Mouse (Mus musculus): Measurements from ENCODE around the gene Foxe1. TPM values are rescaled to one million over a fixed set of nuclear protein-coding genes. Genes with fewer than 3 reads are reported as not detected.
A peak's percentile ranks its signal among the peaks of the same experiment; 100 is the strongest.

Gene Foxe1
- polyA plus RNA-seq, 1 experiment from 2014 or later = not detected

DNA sequence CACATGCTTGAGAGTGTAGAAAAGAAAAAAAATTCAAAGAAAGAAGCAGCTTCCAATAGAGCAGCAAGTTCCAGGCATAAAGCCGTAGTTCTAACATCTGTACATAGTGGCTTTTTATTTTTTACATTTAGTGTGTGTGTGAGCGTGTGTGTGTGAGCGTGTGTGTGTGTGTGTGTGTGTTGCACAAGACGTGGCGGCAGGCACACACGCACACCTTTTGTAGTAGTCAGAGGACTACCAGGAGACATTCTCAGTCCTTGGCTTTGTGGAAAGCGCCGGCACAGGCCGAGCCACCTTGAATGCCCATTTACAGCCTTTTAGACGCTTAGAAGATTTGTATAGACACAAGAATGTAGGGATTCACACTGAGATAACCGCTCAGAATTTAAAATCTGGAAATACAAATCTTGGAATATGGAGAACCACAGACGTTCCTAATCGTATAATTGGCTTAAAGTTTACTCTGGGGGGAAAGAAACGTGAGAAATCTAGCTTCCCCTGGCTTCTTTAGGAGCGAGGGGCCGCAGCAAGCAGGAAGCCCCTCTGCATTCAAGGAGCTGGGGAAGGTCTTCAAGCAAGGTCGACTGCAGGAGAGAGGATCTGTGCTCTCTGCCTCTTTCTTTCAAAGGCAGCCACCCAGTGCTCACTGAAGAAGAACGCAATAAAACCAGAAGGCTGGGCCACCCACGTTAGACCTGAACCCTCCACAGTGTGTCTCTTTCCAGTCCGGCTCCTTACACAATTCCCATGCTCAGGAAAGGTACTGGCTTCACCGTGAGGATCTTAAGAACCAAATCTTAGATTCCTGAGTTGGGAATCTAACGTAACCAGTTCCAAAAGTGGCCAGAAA lies 1.4 kb upstream of the Foxe1 start:
- WGBS = 16% methylated on average over 22 of the region's 22 CpGs
- peak overlapping the region; percentile 16 for H3K4me3 ChIP-seq (ENCODE audit: low read depth, low read length)
- no peak for ATAC-seq (ENCODE audit: insufficient read depth)
- no peak for TF ChIP-seq CTCF (IDR thresholded peaks at IDR 0.05; ENCODE audit: low read depth)
- no peaks in the 10 kb centered on the region for H3K9me3 ChIP-seq (ENCODE audit: low read depth, low read length)
- no peaks in the 10 kb centered on the region for H3K36me3 ChIP-seq (ENCODE audit: insufficient read depth)
- no peak overlapping the region for H3K27ac ChIP-seq (ENCODE audit: low read depth)
- no peaks in the 10 kb centered on the region for H3K4me1 ChIP-seq (ENCODE audit: insufficient read depth)
- peaks cover 100% of the 10 kb centered on the region for H3K27me3 ChIP-seq (ENCODE audit: insufficient read depth, low read length)
- no peak overlapping the region for H3K9ac ChIP-seq
- H3K4me2 ChIP-seq = peak overlapping the region; percentile 37; the same call in 1 of the 2 replicates
- DNase-seq = no peak

DNA sequence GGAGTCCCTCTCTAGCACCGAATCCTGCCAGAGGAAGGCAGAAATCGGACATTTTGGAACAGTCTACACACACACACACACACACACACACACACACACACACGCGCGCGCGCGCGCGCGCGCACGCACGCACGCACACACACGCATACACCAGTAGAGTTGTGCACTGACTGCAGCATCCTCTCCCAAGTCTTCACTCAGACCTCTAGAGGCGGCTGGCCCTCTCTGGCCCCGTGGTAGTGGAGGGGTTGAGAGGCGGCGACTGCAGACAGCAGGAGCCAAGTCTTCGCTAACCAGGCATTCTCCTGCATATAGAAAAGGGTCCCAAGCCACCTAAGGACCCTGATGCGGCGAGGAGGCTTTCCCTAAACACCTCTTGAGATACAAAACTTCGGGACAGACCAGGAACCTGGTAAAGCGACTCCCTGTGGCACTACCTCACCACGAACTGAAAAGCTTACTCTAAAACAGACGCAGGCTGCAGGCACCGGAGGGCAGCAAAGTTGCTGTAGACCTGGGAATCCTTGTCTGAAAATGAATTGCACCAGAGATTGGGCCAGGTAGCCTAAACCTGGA lies 610 bp upstream of the Foxe1 start:
- Histone ChIP-seq H3K9ac (no peak overlapping the region), H3K27me3 (ENCODE audit: insufficient read depth, low read length) (peaks cover 100% of the 10 kb centered on the region), H3K27ac (ENCODE audit: low read depth) (no peak overlapping the region), H3K9me3 (ENCODE audit: low read depth, low read length) (no peaks in the 10 kb centered on the region), H3K36me3 (ENCODE audit: insufficient read depth) (no peaks in the 10 kb centered on the region), H3K4me2 (peak overlapping the region; percentile 37; the same call in 1 of the 2 replicates), H3K4me1 (ENCODE audit: insufficient read depth) (no peaks in the 10 kb centered on the region), H3K4me3 (ENCODE audit: low read depth, low read length) (peak overlapping the region; percentile 16)
- WGBS = under 1% methylated on average over 27 of the region's 28 CpGs
- 0 out of 2 replicates have a peak, but pooled peaks have one; percentile 10 for TF ChIP-seq CTCF (IDR thresholded peaks at IDR 0.05; ENCODE audit: low read depth)
- ATAC-seq (ENCODE audit: insufficient read depth) = no peak
- DNase-seq = peak; percentile 42

DNA sequence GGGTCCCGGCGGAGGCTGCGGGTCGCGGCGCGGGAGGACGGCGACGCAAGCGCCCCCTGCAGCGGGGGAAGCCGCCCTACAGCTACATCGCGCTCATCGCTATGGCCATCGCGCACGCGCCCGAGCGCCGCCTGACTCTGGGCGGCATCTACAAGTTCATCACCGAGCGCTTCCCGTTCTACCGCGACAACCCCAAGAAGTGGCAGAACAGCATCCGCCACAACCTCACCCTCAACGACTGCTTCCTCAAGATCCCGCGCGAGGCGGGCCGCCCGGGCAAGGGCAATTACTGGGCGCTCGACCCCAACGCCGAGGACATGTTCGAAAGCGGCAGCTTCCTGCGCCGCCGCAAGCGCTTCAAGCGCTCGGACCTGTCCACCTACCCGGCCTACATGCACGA lies 879 bp downstream of the Foxe1 start:
- Histone ChIP-seq H3K27me3 (ENCODE audit: insufficient read depth, low read length) (peaks cover 100% of the 10 kb centered on the region), H3K36me3 (ENCODE audit: insufficient read depth) (no peaks in the 10 kb centered on the region), H3K4me2 (peak overlapping the region; percentile 56), H3K4me1 (ENCODE audit: insufficient read depth) (no peaks in the 10 kb centered on the region), H3K9ac (no peak overlapping the region; the same call in 1 of the 2 replicates), H3K4me3 (ENCODE audit: low read depth, low read length) (peak overlapping the region; percentile 35), H3K27ac (ENCODE audit: low read depth) (no peak overlapping the region), H3K9me3 (ENCODE audit: low read depth, low read length) (no peaks in the 10 kb centered on the region)
- DNase-seq (peak; percentile 42), ATAC-seq (ENCODE audit: insufficient read depth) (peak; percentile 42; the same call in 1 of the 2 replicates)
- no peak for TF ChIP-seq CTCF (IDR thresholded peaks at IDR 0.05; ENCODE audit: low read depth)
- WGBS = 1% methylated on average over 51 of the region's 51 CpGs

DNA sequence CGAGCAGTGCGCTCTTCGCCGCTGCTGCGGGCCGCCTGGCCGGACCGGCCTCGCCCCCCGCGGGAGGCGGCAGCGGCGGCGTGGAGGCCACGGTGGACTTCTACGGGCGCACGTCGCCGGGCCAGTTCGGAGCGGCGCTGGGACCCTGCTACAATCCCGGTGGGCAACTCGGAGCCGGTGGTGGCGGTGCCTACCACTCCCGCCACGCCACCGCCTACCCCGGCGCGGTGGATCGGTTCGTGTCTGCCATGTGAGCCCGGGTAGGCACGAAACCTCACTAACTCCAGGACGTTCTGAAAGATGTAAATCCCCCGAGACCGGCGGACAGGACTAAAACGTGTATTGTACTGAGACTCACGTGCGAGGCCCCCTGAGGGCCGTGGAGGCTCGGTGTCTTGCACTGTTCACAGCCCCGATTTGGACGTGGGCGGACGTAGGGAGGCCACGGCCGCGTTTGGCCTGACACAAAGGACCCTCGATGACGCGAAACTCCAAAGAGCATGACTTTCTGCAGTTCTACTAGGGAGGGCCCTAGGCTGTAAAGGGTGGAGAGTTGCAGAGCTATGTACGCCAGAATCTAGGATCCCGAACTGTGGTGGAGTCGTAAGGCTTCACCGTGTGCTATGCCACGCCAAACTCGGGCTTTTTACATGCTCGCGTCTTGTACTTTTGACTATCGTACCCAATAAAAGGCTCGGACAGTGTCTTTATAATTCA lies 1.8 kb downstream of the Foxe1 start:
- Histone ChIP-seq H3K9ac (no peak overlapping the region), H3K4me2 (peak overlapping the region; percentile 56; the same call in 1 of the 2 replicates), H3K4me3 (ENCODE audit: low read depth, low read length) (peak overlapping the region; percentile 35), H3K27ac (ENCODE audit: low read depth) (no peak overlapping the region), H3K36me3 (ENCODE audit: insufficient read depth) (no peaks in the 10 kb centered on the region), H3K9me3 (ENCODE audit: low read depth, low read length) (no peaks in the 10 kb centered on the region), H3K4me1 (ENCODE audit: insufficient read depth) (no peaks in the 10 kb centered on the region), H3K27me3 (ENCODE audit: insufficient read depth, low read length) (peaks cover 100% of the 10 kb centered on the region)
- no peak for TF ChIP-seq CTCF (IDR thresholded peaks at IDR 0.05; ENCODE audit: low read depth)
- 2% methylated on average over 66 of the region's 67 CpGs for WGBS
- DNase-seq = no peak
- ATAC-seq (ENCODE audit: insufficient read depth) = no peak

DNA sequence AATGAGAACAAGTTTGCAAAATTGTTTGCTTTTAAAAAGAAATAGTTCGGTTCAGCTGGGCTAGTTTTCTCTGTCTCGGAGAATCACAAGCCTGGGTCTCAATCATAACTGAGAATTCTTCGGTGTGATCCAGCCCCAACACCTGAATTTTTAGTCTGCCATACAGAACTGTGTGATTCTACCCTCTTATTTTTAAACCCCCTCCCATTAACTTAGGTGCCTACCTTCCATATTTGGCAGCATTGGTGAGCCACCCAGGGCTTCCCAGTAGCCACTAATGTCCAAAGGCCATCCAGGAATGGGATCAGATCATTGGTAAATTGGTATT lies 2.3 kb downstream of the Foxe1 start:
- H3K4me2 ChIP-seq = no peak overlapping the region
- DNase-seq (no peak), ATAC-seq (ENCODE audit: insufficient read depth) (no peak)
- no peak overlapping the region for H3K4me3 ChIP-seq (ENCODE audit: low read depth, low read length)
- no peaks in the 10 kb centered on the region for H3K9me3 ChIP-seq (ENCODE audit: low read depth, low read length)
- no peaks in the 10 kb centered on the region for H3K4me1 ChIP-seq (ENCODE audit: insufficient read depth)
- WGBS = 21% methylated on average over 3 of the region's 3 CpGs
- H3K36me3 ChIP-seq (ENCODE audit: insufficient read depth) = no peaks in the 10 kb centered on the region
- H3K27ac ChIP-seq (ENCODE audit: low read depth) = no peak overlapping the region
- no peak for TF ChIP-seq CTCF (IDR thresholded peaks at IDR 0.05; ENCODE audit: low read depth)
- H3K27me3 ChIP-seq (ENCODE audit: insufficient read depth, low read length) = peaks cover 100% of the 10 kb centered on the region
- H3K9ac ChIP-seq = no peak overlapping the region

DNA sequence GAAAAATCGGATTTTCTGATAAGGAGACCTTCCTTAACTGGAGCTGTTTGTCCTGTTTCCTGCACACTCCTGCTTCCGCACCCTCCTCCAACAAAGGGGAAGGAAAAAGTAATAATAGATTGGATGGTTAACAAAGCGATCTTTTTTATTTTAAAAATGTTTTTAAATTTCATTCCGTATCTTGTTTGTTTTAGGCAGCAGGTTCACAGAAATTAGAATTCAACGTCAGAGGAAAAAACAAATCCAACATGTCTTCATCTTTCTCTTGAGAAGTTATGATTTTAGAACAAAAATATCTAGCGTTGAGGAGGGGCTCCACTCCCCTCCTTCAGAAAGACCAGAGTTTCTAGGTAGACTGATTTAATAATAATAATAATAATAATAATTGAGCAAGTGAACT lies 2.8 kb downstream of the Foxe1 start:
- Histone ChIP-seq H3K9ac (no peak overlapping the region), H3K27ac (ENCODE audit: low read depth) (no peak overlapping the region), H3K27me3 (ENCODE audit: insufficient read depth, low read length) (peaks cover 100% of the 10 kb centered on the region), H3K36me3 (ENCODE audit: insufficient read depth) (no peaks in the 10 kb centered on the region), H3K4me3 (ENCODE audit: low read depth, low read length) (no peak overlapping the region), H3K4me1 (ENCODE audit: insufficient read depth) (no peaks in the 10 kb centered on the region), H3K4me2 (no peak overlapping the region), H3K9me3 (ENCODE audit: low read depth, low read length) (no peaks in the 10 kb centered on the region)
- TF ChIP-seq CTCF (IDR thresholded peaks at IDR 0.05; ENCODE audit: low read depth) = no peak
- 24% methylated on average over 6 of the region's 6 CpGs for WGBS
- DNase-seq (no peak), ATAC-seq (ENCODE audit: insufficient read depth) (no peak)

DNA sequence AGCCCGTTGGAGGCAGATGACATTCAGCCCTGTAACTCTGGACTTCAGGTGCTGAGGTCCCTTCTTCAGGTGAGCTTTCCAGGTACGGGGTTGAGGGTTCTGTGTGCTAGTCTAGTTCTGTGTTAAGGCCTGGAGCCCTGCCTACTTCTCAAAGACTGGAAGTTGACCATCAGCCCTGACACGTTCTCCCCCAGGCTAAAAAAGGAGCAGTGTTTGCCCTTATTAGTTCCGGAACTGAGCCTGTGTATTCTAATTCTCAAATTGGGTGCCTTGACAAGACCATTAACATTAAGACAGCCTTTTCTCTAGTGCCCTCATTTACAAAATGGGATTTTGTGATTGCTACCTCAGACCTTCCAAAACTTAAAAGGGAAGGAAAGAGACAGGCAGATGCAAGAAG lies 3.7 kb downstream of the Foxe1 start:
- peaks cover 98% of the 10 kb centered on the region for H3K27me3 ChIP-seq (ENCODE audit: insufficient read depth, low read length)
- H3K4me3 ChIP-seq (ENCODE audit: low read depth, low read length) = no peak overlapping the region
- H3K9ac ChIP-seq = no peak overlapping the region
- H3K4me1 ChIP-seq (ENCODE audit: insufficient read depth) = no peaks in the 10 kb centered on the region
- H3K9me3 ChIP-seq (ENCODE audit: low read depth, low read length) = no peaks in the 10 kb centered on the region
- ATAC-seq (ENCODE audit: insufficient read depth) (no peak), DNase-seq (no peak)
- no peak overlapping the region for H3K4me2 ChIP-seq
- H3K36me3 ChIP-seq (ENCODE audit: insufficient read depth) = no peaks in the 10 kb centered on the region
- H3K27ac ChIP-seq (ENCODE audit: low read depth) = no peak overlapping the region
- no peak for TF ChIP-seq CTCF (IDR thresholded peaks at IDR 0.05; ENCODE audit: low read depth)
- WGBS = 7% methylated on average over 4 of the region's 4 CpGs
